ENCODE assay signal across 11 mouse cellular contexts in the genomic region with DNA sequence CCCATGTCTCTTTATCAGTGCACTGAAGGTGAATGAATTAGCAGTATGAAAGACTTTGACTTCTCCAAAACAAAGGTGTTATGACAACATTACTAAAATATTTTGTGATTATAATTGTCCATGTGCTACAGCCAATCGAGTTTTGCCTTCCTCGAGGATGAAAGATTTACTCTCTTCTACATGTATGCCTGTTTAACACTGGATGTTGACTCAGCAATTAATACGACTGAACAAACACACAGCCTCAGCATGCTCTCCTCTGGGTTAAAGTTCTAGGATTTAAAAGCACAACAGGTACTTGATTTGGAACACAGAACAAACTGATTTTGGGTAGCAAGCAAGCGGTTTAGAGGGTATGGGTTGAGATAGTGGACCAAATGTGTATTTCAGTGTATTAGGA. TPM values are rescaled to one million over a fixed set of nuclear protein-coding genes. Genes with fewer than 3 reads are reported as not detected.
DNase-seq lines count a peak whose midpoint lies in the region; ATAC-seq and TF ChIP-seq lines count a peak whose summit lies in the region.
"Had no signal": no experiment of that assay in that cellular context is flagged by ENCODE, and none has a peak within 500 bp of the region (broad histone marks: within the 10 kb centered on the region; RNA-seq: fewer than 3 reads in every experiment).

No protein-coding gene starts in this region.

- H3K4me1 ChIP-seq in lung, embryonic 14.5 days (ENCODE audit: insufficient read depth): no peaks in the 10 kb centered on the region
- peaks cover 1% of the 10 kb centered on the region; the same call in 1 of the 2 replicates for H3K4me1 ChIP-seq in cortical plate, adult 2 months (ENCODE audit: control insufficient read depth, insufficient read depth, low read length)
- H3K4me1 ChIP-seq in liver, embryonic 12.5 days: peaks cover 26% of the 10 kb centered on the region
- H3K4me1 ChIP-seq in neural tube, embryonic 15.5 days: peaks cover 19% of the 10 kb centered on the region

- WGBS in lung, embryonic 14.5 days: 48% methylated on average over 4 of the region's 4 CpGs
- WGBS in liver, embryonic 12.5 days (ENCODE audit: insufficient replicate concordance): 43% methylated on average over 4 of the region's 4 CpGs
- 44% methylated on average over 4 of the region's 4 CpGs for WGBS in neural tube, embryonic 15.5 days

- DNase-seq in lung, embryonic 14.5 days: no peak
- DNase-seq in lung, postnatal 36 days: no peak
- DNase-seq in urinary bladder, postnatal 36 days (ENCODE audit: low spot score in 2 of 2): no peak
- no peak for DNase-seq in right cerebral cortex, postnatal 14 days
- DNase-seq: adrenal gland, adult 2 months; kidney, postnatal 14 days; thymus, postnatal 25 days had no signal

- no peak for ATAC-seq in lung, embryonic 14.5 days (ENCODE audit: insufficient read depth)
- no peak for ATAC-seq in liver, embryonic 12.5 days
- ATAC-seq in neural tube, embryonic 15.5 days (ENCODE audit: low FRiP score): no peak

- H3K4me2 ChIP-seq in lung, embryonic 14.5 days: 0 out of 2 replicates have a peak overlapping the region, but pooled peaks have one; percentile 78
- H3K4me2 ChIP-seq in liver, embryonic 12.5 days: peak overlapping the region; percentile 95
- peak overlapping the region; percentile 70 for H3K4me2 ChIP-seq in neural tube, embryonic 15.5 days

- no peak for TF ChIP-seq CTCF in lung, embryonic 14.5 days (IDR thresholded peaks at IDR 0.05; ENCODE audit: low read depth)
- no peak for TF ChIP-seq CTCF in cortical plate, adult 2 months (IDR thresholded peaks at IDR 0.05; ENCODE audit: extremely low read depth, insufficient read depth, low read length)

- H3K9ac ChIP-seq in lung, embryonic 14.5 days: no peak overlapping the region
- H3K9ac ChIP-seq in liver, embryonic 12.5 days: no peak overlapping the region
- 0 out of 2 replicates have a peak overlapping the region, but pooled peaks have one; percentile 68 for H3K9ac ChIP-seq in neural tube, embryonic 15.5 days (replicated peaks)

- no peak for TF ChIP-seq POLR2A in cortical plate, adult 2 months (IDR thresholded peaks at IDR 0.05; ENCODE audit: extremely low read depth, insufficient read depth, low read length)

- no peaks in the 10 kb centered on the region for H3K27me3 ChIP-seq in lung, embryonic 14.5 days (ENCODE audit: insufficient read depth, low read length)
- no peaks in the 10 kb centered on the region for H3K27me3 ChIP-seq in liver, embryonic 12.5 days (replicated peaks)
- H3K27me3 ChIP-seq in neural tube, embryonic 15.5 days (replicated peaks): no peaks in the 10 kb centered on the region

- H3K36me3 ChIP-seq in lung, embryonic 14.5 days (ENCODE audit: insufficient read depth): no peaks in the 10 kb centered on the region
- no peaks in the 10 kb centered on the region for H3K36me3 ChIP-seq in liver, embryonic 12.5 days
- no peaks in the 10 kb centered on the region for H3K36me3 ChIP-seq in neural tube, embryonic 15.5 days
- H3K36me3 ChIP-seq: G1E had no signal

- no peaks in the 10 kb centered on the region for H3K9me3 ChIP-seq in lung, embryonic 14.5 days (ENCODE audit: low read depth, low read length)
- H3K9me3 ChIP-seq in liver, embryonic 12.5 days (replicated peaks): no peaks in the 10 kb centered on the region
- no peaks in the 10 kb centered on the region; the same call in 1 of the 2 replicates for H3K9me3 ChIP-seq in neural tube, embryonic 15.5 days (replicated peaks)
- H3K9me3 ChIP-seq: G1E had no signal

- no peak overlapping the region for H3K27ac ChIP-seq in lung, embryonic 14.5 days (ENCODE audit: low read depth)
- H3K27ac ChIP-seq in cortical plate, adult 2 months (ENCODE audit: insufficient read depth, low read length): no peak overlapping the region
- H3K27ac ChIP-seq in liver, embryonic 12.5 days: no peak overlapping the region
- peak overlapping the region; percentile 91; the same call in 1 of the 2 replicates for H3K27ac ChIP-seq in neural tube, embryonic 15.5 days (replicated peaks)

- no peak overlapping the region for H3K4me3 ChIP-seq in lung, embryonic 14.5 days (ENCODE audit: low read depth, low read length)
- H3K4me3 ChIP-seq in cortical plate, adult 2 months (ENCODE audit: insufficient read depth, low read length): peak overlapping the region; percentile 19; the same call in 1 of the 2 replicates
- no peak overlapping the region for H3K4me3 ChIP-seq in liver, embryonic 12.5 days
- H3K4me3 ChIP-seq in neural tube, embryonic 15.5 days (replicated peaks): peak overlapping the region; percentile 96

RNA-seq across cellular contexts. Expression of a gene that starts 1.6 kb away (rescaled TPM):
- 11.7 and 12.6 TPM in 2 replicates for polyA plus RNA-seq in lung, embryonic 14.5 days (2014; fragmentation: Nextera tagmentation; extraction: Ambion mirVana)
- 27.8 and 29.3 TPM in 2 replicates for polyA plus RNA-seq in cortical plate, adult 2 months (2012; rRNA removed)
- polyA plus RNA-seq in liver, embryonic 12.5 days (2016; fragmentation: Nextera tagmentation; extraction: Ambion mirVana): 6.2 and 6.6 TPM in 2 replicates
- polyA plus RNA-seq in neural tube, embryonic 15.5 days (2015; fragmentation: Nextera tagmentation; extraction: Ambion mirVana): 9.1 and 9.4 TPM in 2 replicates

Comparison
In these comparisons a context has a peak if more than half of its experiments do, and no peak if none do; other contexts are left out.
1. H3K4me3 ChIP-seq: peak in cortical plate, adult 2 months (single experiment) and neural tube, embryonic 15.5 days (single experiment); none in lung, embryonic 14.5 days (single experiment) and liver, embryonic 12.5 days (single experiment).
2. Peak in every context shown above with its lines, with median percentiles within 50 percentile points of each other: H3K4me2 ChIP-seq.